In the genomic region with DNA sequence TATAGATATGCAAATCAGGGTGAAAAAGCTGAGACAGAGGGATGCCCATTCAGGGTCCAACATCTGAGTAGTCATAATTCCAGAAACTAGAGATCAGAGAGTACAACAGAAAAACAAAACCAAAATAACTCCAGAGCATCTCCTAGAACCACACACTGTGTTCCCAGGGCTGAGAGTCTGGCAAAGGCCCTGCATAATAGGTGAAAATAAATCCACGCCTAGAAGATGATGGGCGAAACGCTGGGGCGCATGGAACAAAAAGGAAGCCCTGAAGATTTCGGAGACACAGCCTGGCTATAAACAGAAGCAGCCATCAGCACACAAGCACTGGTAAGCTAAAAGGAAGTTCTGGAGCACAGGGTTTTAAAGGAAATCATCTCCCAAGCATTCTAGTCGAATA, we compare ENCODE assay signal across 8 mouse cellular contexts. TPM values are rescaled to one million over a fixed set of nuclear protein-coding genes. Genes with fewer than 3 reads are reported as not detected.
DNase-seq lines count a peak whose midpoint lies in the region; ATAC-seq and TF ChIP-seq lines count a peak whose summit lies in the region.
"Had no signal": no experiment of that assay in that cellular context is flagged by ENCODE, and none has a peak within 500 bp of the region (broad histone marks: within the 10 kb centered on the region; RNA-seq: fewer than 3 reads in every experiment).

No protein-coding gene starts in this region.

- no peaks in the 10 kb centered on the region for H3K9me3 ChIP-seq in heart, postnatal 0 days (replicated peaks; ENCODE audit: control insufficient read depth, low read length)
- no peaks in the 10 kb centered on the region for H3K9me3 ChIP-seq in midbrain, embryonic 13.5 days
- no peaks in the 10 kb centered on the region for H3K9me3 ChIP-seq in midbrain, embryonic 11.5 days (ENCODE audit: control insufficient read depth, low read length)
- no peaks in the 10 kb centered on the region for H3K9me3 ChIP-seq in hindbrain, embryonic 16.5 days (ENCODE audit: control insufficient read depth, low read length)
- no peaks in the 10 kb centered on the region for H3K9me3 ChIP-seq in stomach, postnatal 0 days (ENCODE audit: control insufficient read depth, low read length)

- ATAC-seq in heart, postnatal 0 days (ENCODE audit: insufficient read depth, low read depth): no peak
- no peak for ATAC-seq in midbrain, embryonic 13.5 days
- no peak for ATAC-seq in midbrain, embryonic 11.5 days (ENCODE audit: low FRiP score)
- ATAC-seq in hindbrain, embryonic 16.5 days: no peak
- no peak for ATAC-seq in stomach, postnatal 0 days (ENCODE audit: low FRiP score, low TSS enrichment)
- ATAC-seq in erythroblast, adult 5-6 weeks (replicated peaks; ENCODE audit: low FRiP score, poor library complexity, severe bottlenecking): no peak

- peak overlapping the region; percentile 16; the same call in 1 of the 2 replicates for H3K4me3 ChIP-seq in heart, postnatal 0 days (ENCODE audit: low read depth, low read length)
- H3K4me3 ChIP-seq in midbrain, embryonic 13.5 days (replicated peaks): no peak overlapping the region
- no peak overlapping the region for H3K4me3 ChIP-seq in midbrain, embryonic 11.5 days (ENCODE audit: low read depth, low read length)
- no peak overlapping the region for H3K4me3 ChIP-seq in hindbrain, embryonic 16.5 days (ENCODE audit: low read length)
- no peak overlapping the region for H3K4me3 ChIP-seq in stomach, postnatal 0 days (ENCODE audit: low read depth, low read length)

- no peak for DNase-seq in heart, postnatal 0 days (ENCODE audit: low spot score)
- no peak for DNase-seq in heart, postnatal 25 days (ENCODE audit: low spot score)
- no peak for DNase-seq in midbrain, embryonic 11.5 days (ENCODE audit: low spot score, missing footprints)
- DNase-seq in stomach, postnatal 0 days (ENCODE audit: low spot score): no peak
- DNase-seq: thymus, postnatal 4 days had no signal

- H3K27me3 ChIP-seq in heart, postnatal 0 days (ENCODE audit: control insufficient read depth, insufficient read depth, low read length): no peaks in the 10 kb centered on the region
- H3K27me3 ChIP-seq in midbrain, embryonic 13.5 days: peaks cover 6% of the 10 kb centered on the region; the same call in 1 of the 2 replicates
- H3K27me3 ChIP-seq in midbrain, embryonic 11.5 days (ENCODE audit: control insufficient read depth, insufficient read depth, low read length): no peaks in the 10 kb centered on the region
- no peaks in the 10 kb centered on the region for H3K27me3 ChIP-seq in hindbrain, embryonic 16.5 days (replicated peaks; ENCODE audit: control insufficient read depth, insufficient read depth, low read length)
- H3K27me3 ChIP-seq in stomach, postnatal 0 days (ENCODE audit: control insufficient read depth, insufficient read depth, low read length): no peaks in the 10 kb centered on the region

- H3K4me1 ChIP-seq in heart, postnatal 0 days (ENCODE audit: control insufficient read depth, insufficient read depth): no peaks in the 10 kb centered on the region; the same call in 1 of the 2 replicates
- H3K4me1 ChIP-seq in midbrain, embryonic 13.5 days (replicated peaks): 0 out of 2 replicates have a peak, but pooled peaks cover 7% of the 10 kb centered on the region
- H3K4me1 ChIP-seq in midbrain, embryonic 11.5 days (ENCODE audit: control insufficient read depth, insufficient read depth, low read length): no peaks in the 10 kb centered on the region
- H3K4me1 ChIP-seq in hindbrain, embryonic 16.5 days (ENCODE audit: control insufficient read depth, insufficient read depth, low read depth, low read length): no peaks in the 10 kb centered on the region; the same call in 1 of the 2 replicates
- H3K4me1 ChIP-seq in stomach, postnatal 0 days (replicated peaks; ENCODE audit: control insufficient read depth, insufficient read depth): no peaks in the 10 kb centered on the region

- TF ChIP-seq EP300 in heart, postnatal 0 days (IDR thresholded peaks at IDR 0.05; ENCODE audit: low read depth): no peak
- TF ChIP-seq EP300 in stomach, postnatal 0 days (optimal IDR thresholded peaks at IDR 0.05): no peak

- 0 out of 2 replicates have a peak overlapping the region, but pooled peaks have one; percentile 20 for H3K9ac ChIP-seq in heart, postnatal 0 days (replicated peaks; ENCODE audit: low read depth, low read length)
- H3K9ac ChIP-seq in midbrain, embryonic 13.5 days (replicated peaks): no peak overlapping the region
- no peak overlapping the region for H3K9ac ChIP-seq in midbrain, embryonic 11.5 days (ENCODE audit: low read length)
- no peak overlapping the region for H3K9ac ChIP-seq in hindbrain, embryonic 16.5 days (ENCODE audit: low read depth, low read length)
- H3K9ac ChIP-seq in stomach, postnatal 0 days (ENCODE audit: low read length): no peak overlapping the region

- intact Hi-C loops in heart, postnatal 25 days (cut with DNase I): no loop called here

- peak overlapping the region; percentile 37; the same call in 1 of the 2 replicates for H3K4me2 ChIP-seq in heart, postnatal 0 days (ENCODE audit: low read depth, low read length)
- no peak overlapping the region for H3K4me2 ChIP-seq in midbrain, embryonic 13.5 days (replicated peaks)
- H3K4me2 ChIP-seq in midbrain, embryonic 11.5 days: no peak overlapping the region
- no peak overlapping the region for H3K4me2 ChIP-seq in hindbrain, embryonic 16.5 days (ENCODE audit: low read length)
- H3K4me2 ChIP-seq in stomach, postnatal 0 days (replicated peaks; ENCODE audit: low read depth): no peak overlapping the region

- H3K27ac ChIP-seq in heart, postnatal 0 days (ENCODE audit: low read depth): peak overlapping the region; percentile 43
- H3K27ac ChIP-seq in midbrain, embryonic 13.5 days: 0 out of 2 replicates have a peak overlapping the region, but pooled peaks have one; percentile 26
- H3K27ac ChIP-seq in midbrain, embryonic 11.5 days (ENCODE audit: low read depth, low read length): no peak overlapping the region; the same call in 1 of the 2 replicates
- H3K27ac ChIP-seq in hindbrain, embryonic 16.5 days (ENCODE audit: low read depth, low read length): peak overlapping the region; percentile 47; the same call in 1 of the 2 replicates
- H3K27ac ChIP-seq in stomach, postnatal 0 days (replicated peaks): peak overlapping the region; percentile 37; the same call in 1 of the 2 replicates

- TF ChIP-seq CTCF in heart, postnatal 0 days (IDR thresholded peaks at IDR 0.05; ENCODE audit: low read depth): no peak
- no peak for TF ChIP-seq CTCF in stomach, postnatal 0 days (IDR thresholded peaks at IDR 0.05; ENCODE audit: low read depth)

- H3K36me3 ChIP-seq in heart, postnatal 0 days (replicated peaks; ENCODE audit: control insufficient read depth, insufficient read depth, low read length): no peaks in the 10 kb centered on the region
- no peaks in the 10 kb centered on the region for H3K36me3 ChIP-seq in midbrain, embryonic 13.5 days
- H3K36me3 ChIP-seq in midbrain, embryonic 11.5 days (ENCODE audit: control insufficient read depth, insufficient read depth, low read length): no peaks in the 10 kb centered on the region
- no peaks in the 10 kb centered on the region for H3K36me3 ChIP-seq in hindbrain, embryonic 16.5 days (ENCODE audit: control insufficient read depth, insufficient read depth, low read length)
- no peaks in the 10 kb centered on the region for H3K36me3 ChIP-seq in stomach, postnatal 0 days (ENCODE audit: control insufficient read depth, insufficient read depth, low read length)

- 62% methylated on average over 6 of the region's 6 CpGs for WGBS in heart, postnatal 0 days
- WGBS in midbrain, embryonic 13.5 days: 70% methylated on average over 6 of the region's 6 CpGs
- WGBS in midbrain, embryonic 11.5 days: 77% methylated on average over 6 of the region's 6 CpGs
- WGBS in hindbrain, embryonic 16.5 days: 63% methylated on average over 6 of the region's 6 CpGs
- 51% methylated on average over 6 of the region's 6 CpGs for WGBS in stomach, postnatal 0 days

RNA-seq across cellular contexts. Expression of a gene that starts 26.2 kb away (rescaled TPM):
- 36.6 and 40.3 TPM in 2 replicates for total RNA-seq in heart, postnatal 0 days (2014; rRNA removed; ENCODE audit: low replicate concordance)
- 14.9 and 18.5 TPM in 2 replicates for polyA plus RNA-seq in heart, postnatal 0 days (2015; fragmentation: Nextera tagmentation; extraction: Ambion mirVana)
- total RNA-seq in heart, postnatal 25 days (2021): 10 to 100 TPM; 33.3 to 35.7 TPM
- polyA plus RNA-seq in midbrain, embryonic 13.5 days (2015; fragmentation: Nextera tagmentation; extraction: Ambion mirVana): 7.3 and 9.3 TPM in 2 replicates
- polyA plus RNA-seq in midbrain, embryonic 11.5 days (2014; fragmentation: Nextera tagmentation; extraction: Ambion mirVana): 10.1 and 11.4 TPM in 2 replicates
- polyA plus RNA-seq in hindbrain, embryonic 16.5 days (2015; fragmentation: Nextera tagmentation; extraction: Ambion mirVana): 10.1 and 17.2 TPM in 2 replicates
- 11.3 and 11.9 TPM in 2 replicates for polyA plus RNA-seq in stomach, postnatal 0 days (2015; fragmentation: Nextera tagmentation; extraction: Ambion mirVana)
- 2.7 TPM in 1 of 2 replicates, not detected in the other for total RNA-seq in erythroblast, adult 5-6 weeks (2015; ENCODE audit: low replicate concordance)
- 0.94 and 0.98 TPM in 2 replicates for total RNA-seq in erythroblast, adult 5-6 weeks (2017; ENCODE audit: low replicate concordance)

RNA-seq across cellular contexts. Expression of a gene that starts 46.9 kb away (rescaled TPM):
- total RNA-seq in heart, postnatal 0 days (2014; rRNA removed; ENCODE audit: low replicate concordance): 21.1 and 46.2 TPM in 2 replicates
- polyA plus RNA-seq in heart, postnatal 0 days (2015; fragmentation: Nextera tagmentation; extraction: Ambion mirVana): 34.9 and 36.8 TPM in 2 replicates
- 10 to 100 TPM; 72.3 to 80.0 TPM for total RNA-seq in heart, postnatal 25 days (2021)
- 1.9 TPM in 2 replicates for polyA plus RNA-seq in midbrain, embryonic 13.5 days (2015; fragmentation: Nextera tagmentation; extraction: Ambion mirVana)
- 3.0 and 4.0 TPM in 2 replicates for polyA plus RNA-seq in midbrain, embryonic 11.5 days (2014; fragmentation: Nextera tagmentation; extraction: Ambion mirVana)
- polyA plus RNA-seq in hindbrain, embryonic 16.5 days (2015; fragmentation: Nextera tagmentation; extraction: Ambion mirVana): 3.1 and 4.0 TPM in 2 replicates
- polyA plus RNA-seq in stomach, postnatal 0 days (2015; fragmentation: Nextera tagmentation; extraction: Ambion mirVana): 60.6 and 67.3 TPM in 2 replicates
- total RNA-seq in erythroblast, adult 5-6 weeks (2015; ENCODE audit: low replicate concordance): 28.2 and 30.9 TPM in 2 replicates
- 4.3 and 6.8 TPM in 2 replicates for total RNA-seq in erythroblast, adult 5-6 weeks (2017; ENCODE audit: low replicate concordance)
